Mouse (Mus musculus) CH12.LX (cell line): Measurements from ENCODE around the gene Epb41l3.

ENCODE experiments used
- CHD2 ChIP-seq: IDR thresholded peaks from 2 replicates; pipeline ENCODE4 v1.6.1; 2011; ENCODE audit warnings: low read length, improper control_type of control experiment
- ETS1 ChIP-seq: conservative IDR thresholded peaks from 2 replicates; pipeline ENCODE4 v1.6.1; 2012; ENCODE audit warnings: low read depth, mild to moderate bottlenecking, inconsistent platforms, low read length, improper control_type of control experiment, moderate library complexity

DNA sequence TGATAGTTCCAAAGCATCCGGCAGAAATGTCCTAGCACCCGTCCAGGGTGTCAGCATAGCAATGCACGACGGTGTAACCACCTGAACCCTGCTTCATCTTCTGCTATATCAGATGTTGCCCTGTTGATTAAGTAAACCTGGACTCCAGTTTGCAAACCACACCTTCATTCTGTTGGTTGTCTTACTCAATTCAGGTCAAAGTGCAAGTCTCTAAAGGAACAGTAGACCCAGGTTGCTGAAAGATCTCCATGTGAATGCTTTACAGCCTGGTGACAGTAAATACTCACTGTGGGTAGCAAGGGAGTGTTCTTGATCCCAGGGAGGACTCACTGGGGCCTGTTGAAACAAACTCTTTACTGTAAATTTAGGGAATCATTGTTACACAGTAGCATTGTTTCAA lies 1.4 kb upstream of the Epb41l3 start:
- TF ChIP-seq ETS1 (no peak), CHD2 (no peak)
